Mouse (Mus musculus) embryonic facial prominence, embryonic 11.5 days (tissue): ENCODE measurements around the gene Mast4. TPM values are rescaled to one million over a fixed set of nuclear protein-coding genes. Genes with fewer than 3 reads are reported as not detected.

Source experiments
- ATAC-seq: fragments of 200-750 bp; cut with Nextera tagmentation; replicated peaks from 2 replicates; pipeline ENCODE4 v1.8.0; 2017; ENCODE audit warnings: low read depth; ENCODE audit not compliant: insufficient number of reproducible peaks, low FRiP score, low TSS enrichment
- DNase-seq: peaks from one replicate; pipeline ENCODE4 v3.0.0-alpha.2; 2015; ENCODE audit warnings: low spot score
- H3K27ac ChIP-seq: fragments of 300-500 bp; sonication (generic); replicated peaks from 2 replicates; pipeline ENCODE4 v1.5.1; 2014; ENCODE audit warnings: mild to moderate bottlenecking, low read depth, low read length, control low read depth
- H3K27me3 ChIP-seq: fragments of 300-500 bp; sonication (generic); 2 replicates; pipeline ENCODE4 v1.6.1; 2014; ENCODE audit warnings: mild to moderate bottlenecking, low read length, moderate library complexity, mixed read lengths; ENCODE audit not compliant: control insufficient read depth, insufficient read depth
- H3K36me3 ChIP-seq: fragments of 300-500 bp; sonication (generic); replicated peaks from 2 replicates; pipeline ENCODE4 v1.6.1; 2014; ENCODE audit warnings: low read depth, mild to moderate bottlenecking, low read length, moderate library complexity, mixed read lengths; ENCODE audit not compliant: control insufficient read depth, insufficient read depth
- H3K4me1 ChIP-seq: fragments of 300-500 bp; sonication (generic); 2 replicates; pipeline ENCODE4 v1.6.1; 2014; ENCODE audit warnings: low read length, mixed read lengths; ENCODE audit not compliant: control insufficient read depth, insufficient read depth
- H3K4me2 ChIP-seq: fragments of 300-500 bp; sonication (generic); 2 replicates; pipeline ENCODE4 v1.6.1; 2014; ENCODE audit warnings: low read depth, mild to moderate bottlenecking, control low read depth, low read length, moderate library complexity
- H3K4me3 ChIP-seq: fragments of 300-500 bp; sonication (generic); 2 replicates; pipeline ENCODE4 v1.5.1; 2014; ENCODE audit warnings: low read depth, low read length, control low read depth
- H3K9ac ChIP-seq: fragments of 300-500 bp; sonication (generic); replicated peaks from 2 replicates; pipeline ENCODE4 v1.6.1; 2014; ENCODE audit warnings: mild to moderate bottlenecking, control low read depth, low read length
- H3K9me3 ChIP-seq: fragments of 300-500 bp; sonication (generic); replicated peaks from 2 replicates; pipeline ENCODE4 v1.6.1; 2016; ENCODE audit warnings: mild to moderate bottlenecking, low read length, inconsistent platforms, mixed read lengths; ENCODE audit not compliant: control insufficient read depth
- WGBS: fragments of 180-500 bp; shearing (Covaris S2); extraction: QIAGEN DNeasy Blood & Tissue Kit; methylation state at CpG from one replicate; pipeline ENCODE4 v1.1.7; 2014; 5-methylcytosine and 5-hydroxymethylcytosine counted together
- polyA plus RNA-seq: library from polyadenylated mRNA; unstranded; fragments of >200 nt; fragmentation: Nextera tagmentation; extraction: Ambion mirVana; gene quantifications from 2 replicates; pipeline ENCODE4 v1.2.1, GENCODE M21; 2014

Mast4 gene
- polyA plus RNA-seq, 1 experiment from 2014 or later: 17.1 TPM

DNA sequence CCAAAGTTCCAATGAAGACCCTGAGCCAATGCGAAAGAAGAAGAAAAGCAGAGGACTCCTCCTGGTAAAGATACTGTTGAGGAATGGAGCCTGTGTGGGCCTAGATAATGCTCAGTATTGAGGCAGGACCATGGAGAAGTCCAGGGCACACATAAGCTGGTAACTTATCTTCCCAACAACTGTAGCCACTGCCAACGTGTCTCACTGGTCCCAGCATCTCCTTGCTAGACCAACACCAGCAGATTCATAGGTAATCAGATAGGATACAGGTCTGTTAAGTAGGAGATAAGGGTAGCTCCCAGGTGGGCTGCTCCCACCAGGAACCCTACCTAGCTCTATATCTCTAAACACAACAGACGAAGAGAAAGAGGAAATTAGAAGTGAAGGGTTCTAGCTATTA is 116.8 kb downstream of the Mast4 start:
- Histone ChIP-seq H3K9me3 (no peaks in the 10 kb centered on the region; the same call in 1 of the 2 replicates), H3K36me3 (no peaks in the 10 kb centered on the region), H3K4me1 (no peaks in the 10 kb centered on the region), H3K4me3 (no peak overlapping the region), H3K9ac (no peak overlapping the region), H3K27me3 (no peaks in the 10 kb centered on the region), H3K27ac (no peak overlapping the region), H3K4me2 (no peak overlapping the region)
- no peak for ATAC-seq
- DNase-seq: no peak
- 82% methylated on average over 3 of the region's 3 CpGs for WGBS

GRCm38 (mm10) chr13:103214506-103214905 is 119.8 kb downstream of the Mast4 start:
- 90% methylated on average over 3 of the region's 3 CpGs for WGBS
- H3K9ac ChIP-seq: no peak overlapping the region
- no peaks in the 10 kb centered on the region for H3K36me3 ChIP-seq
- no peak overlapping the region for H3K4me3 ChIP-seq
- ATAC-seq (no peak), DNase-seq (no peak)
- no peaks in the 10 kb centered on the region for H3K9me3 ChIP-seq
- no peaks in the 10 kb centered on the region for H3K27me3 ChIP-seq
- no peaks in the 10 kb centered on the region for H3K4me1 ChIP-seq
- H3K27ac ChIP-seq: no peak overlapping the region
- H3K4me2 ChIP-seq: no peak overlapping the region

GRCm38 (mm10) chr13:103211953-103212352 is 122.3 kb downstream of the Mast4 start:
- Histone ChIP-seq H3K27ac (no peak overlapping the region), H3K36me3 (no peaks in the 10 kb centered on the region), H3K9me3 (no peaks in the 10 kb centered on the region), H3K9ac (no peak overlapping the region), H3K4me1 (no peaks in the 10 kb centered on the region), H3K4me3 (no peak overlapping the region), H3K4me2 (no peak overlapping the region), H3K27me3 (no peaks in the 10 kb centered on the region)
- DNase-seq (no peak), ATAC-seq (no peak)
- WGBS: 73% methylated on average over 6 of the region's 6 CpGs

DNA sequence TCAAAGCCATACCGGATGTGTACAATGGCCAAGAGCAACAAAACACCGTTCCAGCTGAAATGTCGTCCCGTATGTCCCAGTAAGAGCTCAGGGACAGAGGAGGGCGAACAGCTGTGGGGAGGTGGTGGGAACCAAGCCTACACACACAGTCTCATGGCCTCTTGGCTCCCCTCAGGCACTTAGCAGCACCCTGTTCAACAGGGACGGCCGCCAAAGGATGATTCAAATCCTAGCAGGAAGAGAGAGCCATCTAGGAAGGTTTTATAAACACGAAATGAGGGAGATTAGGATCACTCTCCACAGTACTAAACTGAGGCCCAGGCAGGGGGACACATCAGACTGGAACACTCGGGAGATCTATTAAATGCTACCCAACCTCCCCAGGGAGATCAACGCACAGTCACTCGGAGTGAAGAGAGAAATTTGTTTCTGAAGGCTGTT is 122.8 kb downstream of the Mast4 start:
- no peak for ATAC-seq

DNA sequence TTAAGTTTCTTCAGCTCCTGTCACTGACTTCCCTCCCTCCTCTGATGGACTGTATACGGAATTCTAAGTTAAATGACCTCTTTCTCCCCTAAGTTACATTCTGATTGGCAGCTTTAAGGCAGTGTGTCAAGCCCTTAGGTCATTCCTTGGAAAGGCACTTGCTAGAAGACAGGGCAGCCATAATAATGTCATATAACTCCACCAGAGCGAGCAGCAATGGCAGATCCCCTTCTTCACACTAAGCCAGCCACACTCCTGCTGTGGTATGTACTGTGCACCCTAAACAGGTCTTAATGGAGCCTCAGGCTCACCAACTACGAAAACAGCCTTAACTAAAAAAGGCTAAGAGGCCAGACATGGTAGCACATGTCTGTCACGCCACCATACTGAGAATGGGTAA is 123.6 kb downstream of the Mast4 start:
- H3K36me3 ChIP-seq: no peaks in the 10 kb centered on the region
- no peak overlapping the region for H3K4me2 ChIP-seq
- WGBS: 85% methylated on average over 4 of the region's 4 CpGs
- H3K4me1 ChIP-seq: no peaks in the 10 kb centered on the region
- DNase-seq (no peak), ATAC-seq (no peak)
- H3K9me3 ChIP-seq: no peaks in the 10 kb centered on the region
- H3K27me3 ChIP-seq: no peaks in the 10 kb centered on the region
- H3K9ac ChIP-seq: no peak overlapping the region
- no peak overlapping the region for H3K4me3 ChIP-seq
- H3K27ac ChIP-seq: no peak overlapping the region

More for the DNA sequence above, 122.8 kb downstream of the Mast4 start:
- no peaks in the 10 kb centered on the region for H3K36me3 ChIP-seq
- no peak overlapping the region for H3K4me2 ChIP-seq
- no peaks in the 10 kb centered on the region for H3K27me3 ChIP-seq
- no peaks in the 10 kb centered on the region for H3K4me1 ChIP-seq
- 71% methylated on average over 11 of the region's 11 CpGs for WGBS
- H3K27ac ChIP-seq: no peak overlapping the region
- DNase-seq: no peak
- H3K4me3 ChIP-seq: no peak overlapping the region
- H3K9ac ChIP-seq: no peak overlapping the region
- H3K9me3 ChIP-seq: no peaks in the 10 kb centered on the region

GRCm38 (mm10) chr13:103207199-103207598 is 127.1 kb downstream of the Mast4 start:
- Histone ChIP-seq H3K4me3 (no peak overlapping the region), H3K27me3 (no peaks in the 10 kb centered on the region), H3K36me3 (no peaks in the 10 kb centered on the region), H3K4me2 (no peak overlapping the region), H3K9ac (no peak overlapping the region), H3K27ac (no peak overlapping the region), H3K4me1 (no peaks in the 10 kb centered on the region), H3K9me3 (no peaks in the 10 kb centered on the region)
- DNase-seq (no peak), ATAC-seq (no peak)
- 89% methylated on average over 4 of the region's 4 CpGs for WGBS

- Histone ChIP-seq H3K4me3 (no peak overlapping the region), H3K9ac (no peak overlapping the region), H3K9me3 (no peaks in the 10 kb centered on the region), H3K27me3 (no peaks in the 10 kb centered on the region), H3K4me1 (no peaks in the 10 kb centered on the region), H3K36me3 (no peaks in the 10 kb centered on the region), H3K4me2 (no peak overlapping the region), H3K27ac (no peak overlapping the region)
- DNase-seq: no peak
- no peak for ATAC-seq
- WGBS: 83% methylated on average over 9 of the region's 9 CpGs
These were observed 127.7 kb downstream of the Mast4 start for GRCm38 (mm10) chr13:103206644-103207043.

DNA sequence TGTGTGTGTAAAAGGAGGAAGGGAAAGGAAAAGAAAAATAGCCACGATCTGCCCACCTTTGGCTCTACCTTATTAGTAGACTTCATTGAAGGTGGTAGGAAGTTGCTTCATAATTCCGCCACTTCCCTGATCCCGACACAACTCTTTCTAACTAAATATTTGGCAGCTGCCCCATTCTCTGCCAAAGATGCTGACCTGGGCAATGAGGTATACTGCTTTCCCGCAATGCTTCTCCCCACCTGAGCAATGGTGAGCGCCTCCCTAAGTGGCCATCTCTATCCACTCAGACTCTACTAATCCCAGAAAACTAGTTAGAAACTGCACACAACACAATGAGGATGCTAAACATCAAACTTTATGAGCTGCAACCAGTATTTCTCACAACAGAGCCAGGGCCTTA is 129.1 kb downstream of the Mast4 start:
- Histone ChIP-seq H3K36me3 (no peaks in the 10 kb centered on the region), H3K27me3 (no peaks in the 10 kb centered on the region), H3K4me3 (no peak overlapping the region), H3K9me3 (no peaks in the 10 kb centered on the region), H3K4me1 (no peaks in the 10 kb centered on the region), H3K27ac (no peak overlapping the region), H3K9ac (no peak overlapping the region), H3K4me2 (no peak overlapping the region)
- no peak for DNase-seq
- 95% methylated on average over 5 of the region's 5 CpGs for WGBS
- no peak for ATAC-seq
